Mouse (Mus musculus) urinary bladder, postnatal 36 days (tissue): ENCODE measurements around the gene Osbp.

Experiments used
- DNase-seq, 2 experiments: peaks; one replicate each; pipeline ENCODE4 v3.0.0; 2022; ENCODE audit warnings: low spot score in 2 of 2, mixed read lengths in 1 of 2

Gene Osbp

DNA sequence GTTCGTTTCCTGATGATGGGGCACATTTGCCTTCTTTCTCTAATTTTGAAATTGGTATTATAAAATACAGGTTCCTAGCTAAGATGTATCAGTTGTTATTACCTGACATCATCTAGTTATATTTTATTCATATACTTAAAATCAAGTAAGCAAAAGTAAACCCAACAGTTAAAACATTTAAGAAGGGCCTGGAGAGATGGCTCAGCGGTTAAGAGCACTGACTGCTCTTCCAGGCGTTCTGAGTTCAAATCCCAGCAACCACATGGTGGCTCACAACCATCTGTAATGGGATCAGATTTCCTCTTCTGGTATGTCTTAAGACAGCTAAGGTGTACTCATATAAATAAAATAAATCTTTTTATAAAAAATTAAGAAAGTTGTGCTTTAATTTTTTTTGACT, 22.1 kb downstream of the Osbp start:
- no peak for DNase-seq

DNA sequence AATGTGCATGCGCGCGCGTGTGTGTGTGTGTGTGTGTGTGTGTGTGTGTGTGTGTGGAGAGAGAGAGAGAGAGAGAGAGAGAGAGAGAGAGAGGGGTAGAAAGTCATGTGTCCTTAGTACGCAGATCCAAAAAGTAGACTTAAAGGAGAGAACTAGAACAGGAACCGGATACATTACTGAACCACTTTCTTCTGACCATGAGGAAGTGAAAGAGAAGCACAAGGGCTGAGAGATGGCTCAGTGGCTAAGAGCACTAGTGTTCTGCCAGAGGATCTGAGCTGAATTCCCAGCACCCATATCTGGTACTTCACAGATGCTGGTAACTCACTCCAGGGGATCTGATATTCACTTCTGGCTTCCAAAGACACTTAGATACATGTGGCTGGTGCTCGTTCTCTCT, 23.6 kb downstream of the Osbp start:
- DNase-seq: no peak

DNA sequence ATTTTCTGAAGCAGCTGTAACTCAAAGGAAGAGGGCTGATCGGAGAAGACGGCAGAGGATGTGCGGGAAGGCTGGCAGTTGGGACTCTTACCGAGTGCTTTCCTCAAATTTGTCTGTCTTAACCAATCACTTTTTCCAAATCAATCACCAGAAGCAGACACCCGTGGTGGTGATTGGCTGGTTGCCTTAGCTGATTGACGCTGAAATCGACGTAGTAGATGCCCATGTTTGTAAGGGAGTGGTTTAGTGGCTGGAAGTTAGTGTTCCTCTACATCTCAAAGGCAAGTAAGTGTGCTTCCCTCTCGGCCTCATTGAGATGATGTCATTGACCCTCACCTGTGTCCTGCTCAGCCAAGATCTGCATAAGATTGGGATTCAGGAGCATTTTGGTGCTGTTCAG, 26.3 kb downstream of the Osbp start:
- DNase-seq: no peak

DNA sequence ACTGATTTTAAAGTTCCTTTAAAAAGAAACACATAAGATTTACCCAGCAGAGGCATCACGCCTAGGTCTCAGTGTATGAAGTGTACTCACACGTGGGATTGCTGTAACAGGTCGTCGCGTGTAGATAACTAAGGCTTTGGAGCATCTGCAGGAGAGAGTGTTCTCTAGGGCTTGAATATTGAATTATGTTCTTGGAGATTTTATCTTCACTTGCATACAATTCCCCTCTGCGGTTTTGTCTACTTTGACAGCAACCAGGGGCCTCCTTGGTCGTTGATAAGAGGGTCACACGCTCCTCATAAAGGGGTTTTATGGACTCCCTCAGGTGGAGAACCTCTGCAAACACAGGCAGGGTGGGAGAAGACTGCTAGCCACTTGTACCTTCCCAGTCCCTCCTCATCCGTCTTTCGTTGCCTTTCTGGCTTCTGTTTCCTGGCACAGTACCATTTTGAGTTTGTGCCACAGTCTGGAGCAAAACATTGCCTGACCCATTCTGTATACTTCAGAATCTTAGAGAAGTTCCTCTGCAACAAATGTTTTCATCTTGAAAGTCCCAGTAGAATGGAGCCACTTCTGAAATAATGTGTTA, 26.8 kb downstream of the Osbp start:
- DNase-seq: no peak

- DNase-seq: no peak
Measured at GRCm38 (mm10) chr19:11994703-11995431, 29.1 kb downstream of the Osbp start.

- DNase-seq: no peak
Measured at GRCm38 (mm10) chr19:11995722-11996448, 30.1 kb downstream of the Osbp start.

GRCm38 (mm10) chr19:12001686-12002085, 35.9 kb downstream of the Osbp start:
- DNase-seq: no peak

- peak in 1 of 2 experiments; percentile 45 for DNase-seq
Measured at GRCm38 (mm10) chr19:12002125-12002524, 36.4 kb downstream of the Osbp start.

DNA sequence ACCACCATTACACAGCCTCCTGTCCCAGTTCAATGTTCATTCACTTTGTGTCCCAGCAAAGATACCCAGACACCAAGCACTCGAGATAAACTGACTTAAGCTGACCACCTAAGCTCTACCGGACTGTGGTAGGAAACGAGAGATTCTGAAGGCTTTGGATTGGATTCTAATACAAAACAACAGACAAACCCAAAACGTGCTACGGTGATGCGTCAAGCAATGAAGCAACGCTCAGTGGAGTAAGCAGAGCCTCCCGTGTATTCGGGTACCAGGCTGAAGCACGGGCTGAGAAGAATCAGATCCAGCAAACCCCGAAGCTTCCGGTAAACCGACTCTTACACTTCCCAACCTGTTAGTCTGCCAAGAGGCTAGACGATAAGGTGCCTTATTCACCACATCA, 37.0 kb downstream of the Osbp start:
- DNase-seq: no peak

GRCm38 (mm10) chr19:12003568-12003967, 37.8 kb downstream of the Osbp start:
- no peak for DNase-seq

DNA sequence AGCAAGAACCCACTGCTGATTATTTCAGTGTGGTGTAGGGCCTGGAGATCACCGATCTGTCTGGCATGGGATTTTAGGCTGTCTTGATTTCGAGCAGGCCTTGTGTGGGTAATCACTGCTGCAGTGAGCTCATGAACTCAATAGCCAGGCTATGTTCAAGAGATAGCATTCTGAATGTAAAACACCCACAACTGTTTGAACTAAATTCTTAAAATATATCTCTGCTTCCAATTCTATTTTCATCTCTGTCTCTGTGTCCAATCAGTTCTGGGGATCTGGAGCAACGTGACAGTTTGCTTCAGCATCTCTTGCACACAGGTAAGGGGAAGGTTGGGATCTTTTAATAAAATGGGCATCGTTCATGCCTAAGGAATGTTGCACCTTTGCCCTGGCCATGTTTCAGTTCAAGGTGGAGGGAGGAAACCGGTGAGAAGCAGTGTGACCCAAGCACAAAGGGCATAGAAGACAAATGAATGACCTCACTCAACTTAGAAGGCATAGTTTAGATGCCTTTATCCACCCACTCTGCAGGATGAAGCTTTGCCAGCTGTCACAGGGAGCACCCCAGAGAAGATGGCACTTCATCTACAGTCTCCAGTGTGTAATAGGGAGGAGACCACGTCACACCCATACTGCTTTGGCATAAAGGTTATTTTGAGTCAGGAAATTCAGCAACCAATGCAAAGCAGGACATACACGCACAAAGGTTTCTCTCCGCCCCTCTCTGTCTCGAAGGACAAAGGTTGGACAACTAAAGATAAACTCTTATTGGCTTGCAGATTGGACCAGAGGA, 38.7 kb downstream of the Osbp start:
- DNase-seq: no peak

- peak; percentile 84 for DNase-seq
Measured at GRCm38 (mm10) chr19:12005376-12006360, 39.9 kb downstream of the Osbp start.

GRCm38 (mm10) chr19:12006361-12006947, 40.7 kb downstream of the Osbp start:
- no peak for DNase-seq

- peak; percentile 30 to 48 for DNase-seq
Measured at GRCm38 (mm10) chr19:12007105-12007931, 41.6 kb downstream of the Osbp start.

DNA sequence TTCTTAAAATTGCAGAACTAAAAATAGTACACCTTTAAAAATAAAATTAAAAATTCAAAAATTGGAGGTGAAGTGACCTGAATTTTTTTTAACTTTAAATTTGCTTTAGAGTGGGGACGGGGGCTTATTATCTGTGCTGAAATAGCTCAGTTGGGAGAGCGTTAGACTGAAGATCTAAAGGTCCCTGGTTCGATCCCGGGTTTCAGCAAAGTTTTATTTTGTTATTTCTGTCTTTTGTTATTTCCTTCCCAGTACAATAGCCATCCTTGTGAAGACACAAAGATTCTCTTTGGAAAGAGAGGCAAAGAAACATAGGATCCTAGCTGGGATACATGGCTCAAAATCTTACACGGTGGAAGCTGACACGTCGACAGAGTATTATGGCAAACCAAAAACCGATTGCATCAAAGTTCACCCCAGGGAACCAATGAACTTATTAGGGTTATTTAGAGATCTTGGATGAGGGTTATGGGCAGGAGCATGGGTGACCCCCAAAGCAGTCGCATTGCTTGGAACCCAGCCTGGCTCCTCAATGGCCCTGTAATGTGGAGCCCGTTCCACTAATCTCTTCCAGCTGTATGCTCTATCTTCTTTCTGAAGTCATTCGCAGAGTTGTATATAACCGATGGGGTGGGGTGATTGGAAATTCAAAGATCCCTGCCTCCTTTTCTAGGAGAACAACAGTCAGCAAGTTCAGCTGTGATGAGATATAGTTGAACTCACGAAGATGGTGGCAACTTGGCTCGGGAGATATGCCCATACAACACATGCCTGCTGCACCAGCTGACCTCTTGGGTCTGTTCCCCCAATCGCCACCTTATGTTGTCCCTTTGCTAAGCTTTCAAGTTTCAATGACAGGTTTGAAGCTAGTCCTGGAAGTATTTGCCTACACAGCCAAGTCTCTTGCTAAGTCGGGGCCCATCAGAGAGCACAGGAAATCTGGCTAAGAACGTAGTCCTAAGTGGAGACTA, 43.0 kb downstream of the Osbp start:
- no peak for DNase-seq

GRCm38 (mm10) chr19:12009501-12010280, 44.0 kb downstream of the Osbp start:
- DNase-seq: peak; percentile 52 to 57

DNA sequence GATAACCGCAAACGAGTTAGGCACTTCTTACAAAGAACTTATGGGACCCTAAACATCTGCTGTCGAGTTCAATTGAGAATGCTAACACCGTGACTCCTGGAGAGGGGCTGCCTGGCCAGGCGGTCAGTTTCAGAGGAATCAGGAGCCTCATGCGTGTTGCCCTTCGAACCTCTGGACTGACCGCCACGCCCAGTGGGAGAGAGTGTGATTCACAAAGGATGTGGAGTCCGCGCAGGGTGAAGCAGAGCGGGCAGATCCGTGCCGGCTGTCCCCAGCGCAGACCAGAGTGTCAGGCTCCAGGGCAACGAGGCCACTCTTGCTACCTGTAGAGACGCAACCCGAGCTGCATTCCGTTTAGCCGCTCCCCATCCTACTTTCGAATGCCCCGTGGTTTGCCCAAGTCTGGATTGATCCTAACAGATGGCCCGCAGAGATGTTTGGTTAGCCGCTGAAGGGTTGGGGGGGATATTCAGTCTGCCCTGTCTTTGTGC, 44.6 kb downstream of the Osbp start:
- DNase-seq: peak; percentile 49 to 66
